Mouse (Mus musculus) MEL (cell line): Measurements from ENCODE around the gene Impdh1.
A peak's percentile ranks its signal among the peaks of the same experiment; 100 is the strongest.

Source experiments
- CTCF ChIP-seq, 3 experiments: IDR thresholded peaks in 2 of 3; conservative IDR thresholded peaks in 1 of 3; 2 replicates each; pipeline ENCODE4 v1.5.1; 2011 to 2012; ENCODE audit warnings: low read length in 3 of 3, low read depth in 2 of 3, mild to moderate bottlenecking in 2 of 3, improper control_type of control experiment in 1 of 3, inconsistent platforms in 1 of 3, mixed read lengths in 1 of 3, moderate library complexity in 1 of 3; ENCODE audit not compliant: control insufficient read depth in 1 of 3, insufficient read depth in 1 of 3, poor library complexity in 1 of 3, severe bottlenecking in 1 of 3
- E2F4 ChIP-seq: IDR thresholded peaks from 2 replicates; pipeline ENCODE4 v1.6.1; 2011; ENCODE audit warnings: low read depth, low read length, improper control_type of control experiment, borderline replicate concordance
- GABPA ChIP-seq: IDR thresholded peaks from 2 replicates; pipeline ENCODE4 v1.6.1; 2012; ENCODE audit warnings: low read depth, mild to moderate bottlenecking, inconsistent platforms, low read length, improper control_type of control experiment, moderate library complexity
- HCFC1 ChIP-seq: IDR thresholded peaks from 2 replicates; pipeline ENCODE4 v1.6.1; 2012; ENCODE audit warnings: low read depth, mild to moderate bottlenecking, inconsistent platforms, low read length, improper control_type of control experiment, moderate library complexity
- MAX ChIP-seq: IDR thresholded peaks from 2 replicates; pipeline ENCODE4 v1.6.1; 2011; ENCODE audit warnings: low read length, improper control_type of control experiment
- MEF2A ChIP-seq: IDR thresholded peaks from 2 replicates; pipeline ENCODE4 v1.6.1; 2014; ENCODE audit warnings: low read depth, mild to moderate bottlenecking, inconsistent platforms, low read length, improper control_type of control experiment; ENCODE audit not compliant: poor library complexity, insufficient replicate concordance, severe bottlenecking; ENCODE audit errors: extremely low read depth
- MYC ChIP-seq: IDR thresholded peaks from 2 replicates; pipeline ENCODE4 v1.6.1; 2011; ENCODE audit warnings: low read depth, mild to moderate bottlenecking, low read length, improper control_type of control experiment, moderate library complexity
- POLR2A ChIP-seq, 2 experiments: IDR thresholded peaks; 2 replicates each; pipeline ENCODE4 v1.6.1; 2011 to 2012; ENCODE audit warnings: low read length in 2 of 2, mild to moderate bottlenecking in 2 of 2, control low read depth in 1 of 2, improper control_type of control experiment in 1 of 2, low read depth in 1 of 2, moderate library complexity in 1 of 2; ENCODE audit not compliant: control insufficient read depth in 1 of 2, insufficient read depth in 1 of 2, poor library complexity in 1 of 2
- SMC3 ChIP-seq: IDR thresholded peaks from 2 replicates; pipeline ENCODE4 v1.6.1; 2011; ENCODE audit warnings: low read depth, low read length, improper control_type of control experiment
- TCF12 ChIP-seq: IDR thresholded peaks from 2 replicates; pipeline ENCODE4 v1.6.1; 2014; ENCODE audit warnings: low read depth, mild to moderate bottlenecking, inconsistent platforms, low read length, improper control_type of control experiment, moderate library complexity
- USF1 ChIP-seq: IDR thresholded peaks from 2 replicates; pipeline ENCODE4 v1.6.1; 2014; ENCODE audit warnings: low read depth, mild to moderate bottlenecking, inconsistent platforms, low read length, improper control_type of control experiment, moderate library complexity
- ZC3H11A ChIP-seq: IDR thresholded peaks from 2 replicates; pipeline ENCODE4 v1.6.1; 2012; ENCODE audit warnings: low read depth, mild to moderate bottlenecking, inconsistent platforms, low read length, improper control_type of control experiment
- ZNF384 ChIP-seq: IDR thresholded peaks from 2 replicates; pipeline ENCODE4 v1.6.1; 2012; ENCODE audit warnings: low read depth, mild to moderate bottlenecking, inconsistent platforms, low read length, improper control_type of control experiment

DNA sequence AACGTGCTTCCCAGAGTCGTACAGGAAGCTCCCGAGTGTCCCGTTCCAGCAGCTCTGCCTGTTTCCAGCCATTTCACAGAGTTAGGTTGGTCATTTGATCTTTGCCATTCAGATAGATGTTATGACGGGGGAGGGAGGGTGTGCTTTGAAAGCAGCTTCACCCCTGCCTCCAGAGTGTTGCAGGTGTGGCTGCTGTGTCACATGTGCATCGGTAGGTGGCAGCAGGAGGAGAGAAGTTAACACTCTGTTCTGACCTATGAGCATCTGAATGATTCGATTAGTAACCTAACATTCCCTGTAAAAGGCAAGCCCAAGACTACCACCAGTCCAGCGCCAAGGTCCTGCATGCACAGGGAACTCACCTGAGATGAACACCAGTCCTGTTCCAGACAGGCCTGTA, 18.1 kb upstream of the Impdh1 start:
- TF ChIP-seq CTCF (IDR thresholded peaks at IDR 0.05 in 2 of 3, conservative IDR thresholded peaks at IDR 0.05 in 1 of 3; ENCODE audit: control insufficient read depth in 1 of 3, insufficient read depth in 1 of 3, low read depth in 2 of 3, low read length in 3 of 3, poor library complexity in 1 of 3, severe bottlenecking in 1 of 3) (peak; percentile 58 to 65 (median 62)), GABPA (no peak), USF1 (peak; percentile 64; the same call in 1 of the 2 replicates), MEF2A (no peak), E2F4 (no peak), ZC3H11A (no peak), ZNF384 (no peak), MAX (no peak), POLR2A (IDR thresholded peaks at IDR 0.05; ENCODE audit: control insufficient read depth in 1 of 2, insufficient read depth in 1 of 2, low read depth in 1 of 2, low read length in 2 of 2, poor library complexity in 1 of 2) (no peak), TCF12 (no peak), MYC (no peak), HCFC1 (no peak), SMC3 (peak; percentile 55)
